ENCODE assay signal across 14 mouse cellular contexts in the genomic region with DNA sequence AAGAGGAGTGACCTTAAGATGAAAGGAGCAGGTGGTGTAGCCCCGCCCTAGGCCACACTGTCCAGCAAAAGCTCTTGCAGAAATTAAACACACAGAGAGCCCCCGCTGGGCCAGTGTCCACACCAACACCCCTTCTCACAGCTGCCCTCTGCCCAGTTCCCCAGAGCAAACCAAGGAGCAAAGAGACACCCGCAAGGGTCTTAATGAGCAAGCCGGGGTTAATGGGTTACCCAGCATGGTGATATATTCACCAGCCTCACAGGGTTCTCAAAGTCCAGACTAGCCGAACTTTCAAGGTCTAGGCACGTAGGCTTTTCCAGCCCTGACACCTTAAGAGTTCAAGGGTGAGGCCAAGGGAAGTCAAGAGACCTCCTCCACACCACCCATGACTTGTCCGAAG. TPM values are rescaled to one million over a fixed set of nuclear protein-coding genes. Genes with fewer than 3 reads are reported as not detected.
DNase-seq lines count a peak whose midpoint lies in the region; ATAC-seq and TF ChIP-seq lines count a peak whose summit lies in the region.
"Had no signal": no experiment of that assay in that cellular context is flagged by ENCODE, and none has a peak within 500 bp of the region (broad histone marks: within the 10 kb centered on the region; RNA-seq: fewer than 3 reads in every experiment).

No protein-coding gene starts in this region.

- peaks cover 83% of the 10 kb centered on the region for H3K4me1 ChIP-seq in megakaryocyte, embryonic 14.5 days
- H3K4me1 ChIP-seq in kidney, embryonic 15.5 days = peaks cover 38% of the 10 kb centered on the region
- peaks cover 9% of the 10 kb centered on the region for H3K4me1 ChIP-seq in liver, embryonic 16.5 days (ENCODE audit: control insufficient read depth, low read depth, low read length)
- H3K4me1 ChIP-seq: embryonic facial prominence, embryonic 12.5 days; forebrain, embryonic 12.5 days had no signal

- H3K9me3 ChIP-seq in megakaryocyte, embryonic 14.5 days = peaks cover 14% of the 10 kb centered on the region
- H3K9me3 ChIP-seq in kidney, embryonic 15.5 days (replicated peaks) = no peaks in the 10 kb centered on the region
- H3K9me3 ChIP-seq in liver, embryonic 16.5 days (replicated peaks; ENCODE audit: control insufficient read depth, low read length) = no peaks in the 10 kb centered on the region
- H3K9me3 ChIP-seq: embryonic facial prominence, embryonic 12.5 days; forebrain, embryonic 12.5 days; midbrain, embryonic 10.5 days had no signal

- no peak for ATAC-seq in megakaryocyte, adult 5-6 weeks (ENCODE audit: poor library complexity, severe bottlenecking)
- ATAC-seq in kidney, embryonic 15.5 days (replicated peaks; ENCODE audit: low FRiP score) = peak; percentile 79
- peak; percentile 69 for ATAC-seq in liver, embryonic 16.5 days (ENCODE audit: low read depth)

- peak; percentile 31 for DNase-seq in ZHBTc4 (ENCODE audit: low read depth, low spot score)
- DNase-seq in B cell, adult 2 months = no peak
- DNase-seq in left cerebral cortex, adult 2 months (ENCODE audit: extremely low spot score in 1 of 2, low spot score in 2 of 2) = no peak
- no peak for DNase-seq in cerebellum, adult 18-20 months
- DNase-seq: gastrocnemius, postnatal 10 days; lung, adult 18-20 months; retina, postnatal 1 day had no signal

- intact Hi-C loops in left cerebral cortex, adult 2 months (cut with DNase I) = no loop called here

- no peaks in the 10 kb centered on the region for H3K36me3 ChIP-seq in megakaryocyte, embryonic 14.5 days (replicated peaks; ENCODE audit: low read length)
- H3K36me3 ChIP-seq in kidney, embryonic 15.5 days = no peaks in the 10 kb centered on the region
- no peaks in the 10 kb centered on the region for H3K36me3 ChIP-seq in liver, embryonic 16.5 days (ENCODE audit: control insufficient read depth, insufficient read depth)
- H3K36me3 ChIP-seq: embryonic facial prominence, embryonic 12.5 days; forebrain, embryonic 12.5 days; midbrain, embryonic 10.5 days had no signal

- H3K9ac ChIP-seq in kidney, embryonic 15.5 days = no peak overlapping the region
- no peak overlapping the region for H3K9ac ChIP-seq in liver, embryonic 16.5 days (ENCODE audit: low read depth, low read length)
- H3K9ac ChIP-seq: embryonic facial prominence, embryonic 12.5 days; forebrain, embryonic 12.5 days had no signal

- no peak for TF ChIP-seq CTCF in left cerebral cortex, adult 2 months (IDR thresholded peaks at IDR 0.05)

- H3K27ac ChIP-seq in kidney, embryonic 15.5 days = peak overlapping the region; percentile 87
- H3K27ac ChIP-seq in liver, embryonic 16.5 days (ENCODE audit: low read length) = peak overlapping the region; percentile 62; the same call in 1 of the 2 replicates
- H3K27ac ChIP-seq in left cerebral cortex, adult 2 months = no peak overlapping the region
- H3K27ac ChIP-seq: embryonic facial prominence, embryonic 12.5 days; forebrain, embryonic 12.5 days; midbrain, embryonic 10.5 days had no signal

- WGBS in kidney, embryonic 15.5 days = 45% methylated on average over 7 of the region's 7 CpGs
- 28% methylated on average over 7 of the region's 7 CpGs for WGBS in liver, embryonic 16.5 days (ENCODE audit: insufficient replicate concordance)

- H3K27me3 ChIP-seq in megakaryocyte, embryonic 14.5 days (replicated peaks) = peaks cover 62% of the 10 kb centered on the region
- H3K27me3 ChIP-seq in kidney, embryonic 15.5 days = peaks cover 19% of the 10 kb centered on the region
- peaks cover 11% of the 10 kb centered on the region for H3K27me3 ChIP-seq in liver, embryonic 16.5 days (ENCODE audit: control insufficient read depth, insufficient read depth, low read depth, low read length)

- 0 out of 2 replicates have a peak overlapping the region, but pooled peaks have one; percentile 14 for H3K4me2 ChIP-seq in kidney, embryonic 15.5 days
- H3K4me2 ChIP-seq in liver, embryonic 16.5 days (ENCODE audit: low read depth, low read length) = peak overlapping the region; percentile 26
- H3K4me2 ChIP-seq: embryonic facial prominence, embryonic 12.5 days; forebrain, embryonic 12.5 days had no signal

- H3K4me3 ChIP-seq in megakaryocyte, embryonic 14.5 days (replicated peaks) = peak overlapping the region; percentile 76
- no peak overlapping the region for H3K4me3 ChIP-seq in kidney, embryonic 15.5 days (replicated peaks)
- no peak overlapping the region for H3K4me3 ChIP-seq in liver, embryonic 16.5 days (ENCODE audit: low read depth, low read length)
- no peak overlapping the region for H3K4me3 ChIP-seq in left cerebral cortex, adult 2 months
- H3K4me3 ChIP-seq: embryonic facial prominence, embryonic 12.5 days; forebrain, embryonic 12.5 days; midbrain, embryonic 10.5 days had no signal

RNA-seq across cellular contexts. Expression of a gene that starts 4.5 kb away (rescaled TPM):
- polyA plus RNA-seq in megakaryocyte, embryonic 14.5 days (2012; ENCODE audit: insufficient read depth, low replicate concordance) = 0.84 TPM in 1 of 2 replicates, not detected in the other
- total RNA-seq in megakaryocyte, adult 5-6 weeks (2015) = 3.2 TPM in 2 replicates
- 4.9 and 10.0 TPM in 2 replicates for total RNA-seq in megakaryocyte, adult 5-6 weeks (2017)
- polyA plus RNA-seq in kidney, embryonic 15.5 days (2015; fragmentation: Nextera tagmentation; extraction: Ambion mirVana) = 128 and 137 TPM in 2 replicates
- polyA plus RNA-seq in liver, embryonic 16.5 days (2015; fragmentation: Nextera tagmentation; extraction: Ambion mirVana) = 27.7 and 40.9 TPM in 2 replicates
- total RNA-seq in left cerebral cortex, adult 2 months (2021) = 1 to 10 TPM; 3.2 to 4.1 TPM

RNA-seq across cellular contexts. Expression of a gene that starts 5.8 kb away (rescaled TPM):
- not detected in 2 replicates for polyA plus RNA-seq in megakaryocyte, embryonic 14.5 days (2012; ENCODE audit: insufficient read depth, low replicate concordance)
- total RNA-seq in megakaryocyte, adult 5-6 weeks (2015) = 0.58 and 0.71 TPM in 2 replicates
- 0.22 and 0.57 TPM in 2 replicates for total RNA-seq in megakaryocyte, adult 5-6 weeks (2017)
- 3.0 and 3.1 TPM in 2 replicates for polyA plus RNA-seq in kidney, embryonic 15.5 days (2015; fragmentation: Nextera tagmentation; extraction: Ambion mirVana)
- polyA plus RNA-seq in liver, embryonic 16.5 days (2015; fragmentation: Nextera tagmentation; extraction: Ambion mirVana) = 0.05 and 0.06 TPM in 2 replicates
- total RNA-seq in left cerebral cortex, adult 2 months (2021) = 1 to 10 TPM; 9.4 to 9.9 TPM

RNA-seq across cellular contexts. Expression of a gene that starts 23.2 kb away (rescaled TPM):
- 4.5 and 13.7 TPM in 2 replicates for polyA plus RNA-seq in megakaryocyte, embryonic 14.5 days (2012; ENCODE audit: insufficient read depth, low replicate concordance)
- 2.0 and 2.8 TPM in 2 replicates for total RNA-seq in megakaryocyte, adult 5-6 weeks (2015)
- 2.7 and 16.8 TPM in 2 replicates for total RNA-seq in megakaryocyte, adult 5-6 weeks (2017)
- polyA plus RNA-seq in kidney, embryonic 15.5 days (2015; fragmentation: Nextera tagmentation; extraction: Ambion mirVana) = 6.7 and 7.7 TPM in 2 replicates
- polyA plus RNA-seq in liver, embryonic 16.5 days (2015; fragmentation: Nextera tagmentation; extraction: Ambion mirVana) = 0.77 and 0.98 TPM in 2 replicates
- 1 to 10 TPM; 2.7 to 3.8 TPM for total RNA-seq in left cerebral cortex, adult 2 months (2021)

RNA-seq across cellular contexts. Expression of a gene that starts 48.1 kb away (rescaled TPM):
- 17.3 and 19.1 TPM in 2 replicates for polyA plus RNA-seq in megakaryocyte, embryonic 14.5 days (2012; ENCODE audit: insufficient read depth, low replicate concordance)
- total RNA-seq in megakaryocyte, adult 5-6 weeks (2015) = 22.1 and 22.2 TPM in 2 replicates
- 33.4 and 38.1 TPM in 2 replicates for total RNA-seq in megakaryocyte, adult 5-6 weeks (2017)
- 44.2 and 46.0 TPM in 2 replicates for polyA plus RNA-seq in kidney, embryonic 15.5 days (2015; fragmentation: Nextera tagmentation; extraction: Ambion mirVana)
- polyA plus RNA-seq in liver, embryonic 16.5 days (2015; fragmentation: Nextera tagmentation; extraction: Ambion mirVana) = 64.4 and 69.3 TPM in 2 replicates
- total RNA-seq in left cerebral cortex, adult 2 months (2021) = 10 to 100 TPM; 16.8 to 18.1 TPM

RNA-seq across cellular contexts. Expression of a gene that starts 48.6 kb away (rescaled TPM):
- polyA plus RNA-seq in megakaryocyte, embryonic 14.5 days (2012; ENCODE audit: insufficient read depth, low replicate concordance) = 18.1 TPM in 1 of 2 replicates, not detected in the other
- total RNA-seq in megakaryocyte, adult 5-6 weeks (2015) = 31.1 and 31.9 TPM in 2 replicates
- total RNA-seq in megakaryocyte, adult 5-6 weeks (2017) = 39.2 and 42.4 TPM in 2 replicates
- polyA plus RNA-seq in kidney, embryonic 15.5 days (2015; fragmentation: Nextera tagmentation; extraction: Ambion mirVana) = 175 and 183 TPM in 2 replicates
- 56.9 and 61.7 TPM in 2 replicates for polyA plus RNA-seq in liver, embryonic 16.5 days (2015; fragmentation: Nextera tagmentation; extraction: Ambion mirVana)
- 10 to 100 TPM; 65.4 to 73.4 TPM for total RNA-seq in left cerebral cortex, adult 2 months (2021)

Comparison
In these comparisons a context has a peak if more than half of its experiments do, and no peak if none do; other contexts are left out.
1. RNA of a gene that starts 4.5 kb away (polyA plus RNA-seq): 128 to 137 TPM in kidney, embryonic 15.5 days and 27.7 to 40.9 TPM in liver, embryonic 16.5 days; 0.84 TPM in megakaryocyte, embryonic 14.5 days; every median in the first group is over 10 times any median in the second.